ENCODE assay signal across 8 mouse cellular contexts in genomic region chr17:86169092-86169491, GRCm38 (mm10). TPM values are rescaled to one million over a fixed set of nuclear protein-coding genes. Genes with fewer than 3 reads are reported as not detected.
A peak's percentile ranks its signal among the peaks of the same experiment; 100 is the strongest.
DNase-seq lines count a peak whose midpoint lies in the region; ATAC-seq and TF ChIP-seq lines count a peak whose summit lies in the region.

No protein-coding gene starts in this region.

- no peaks in the 10 kb centered on the region for H3K9me3 ChIP-seq in kidney, embryonic 14.5 days (ENCODE audit: control insufficient read depth, low read length)
- H3K9me3 ChIP-seq in ES-Bruce4 (replicated peaks; ENCODE audit: control insufficient read depth, insufficient read depth, low read length, poor library complexity, severe bottlenecking): no peaks in the 10 kb centered on the region
- H3K9me3 ChIP-seq in forebrain, embryonic 11.5 days (ENCODE audit: control insufficient read depth, low read length): no peaks in the 10 kb centered on the region
- no peaks in the 10 kb centered on the region for H3K9me3 ChIP-seq in limb, embryonic 13.5 days
- H3K9me3 ChIP-seq in stomach, embryonic 16.5 days (replicated peaks; ENCODE audit: control insufficient read depth, low read length): no peaks in the 10 kb centered on the region

- DNase-seq in kidney, adult 8-10 months: no peak
- no peak for DNase-seq in forebrain, embryonic 11.5 days (ENCODE audit: low spot score)
- DNase-seq in adrenal gland, postnatal 25 days: no peak
- no peak for DNase-seq in lung, postnatal 25 days (ENCODE audit: low spot score)

- no peak for ATAC-seq in kidney, embryonic 14.5 days (ENCODE audit: low FRiP score, low TSS enrichment)
- no peak for ATAC-seq in forebrain, embryonic 11.5 days (replicated peaks; ENCODE audit: low FRiP score)
- no peak for ATAC-seq in limb, embryonic 13.5 days (ENCODE audit: low FRiP score, low read depth)
- ATAC-seq in stomach, embryonic 16.5 days (ENCODE audit: insufficient read depth, low FRiP score): no peak

- TF ChIP-seq EP300 in ES-Bruce4 (IDR thresholded peaks at IDR 0.05; ENCODE audit: insufficient read depth, low read depth, low read length): no peak

- peak overlapping the region; percentile 95 for H3K4me2 ChIP-seq in kidney, embryonic 14.5 days (replicated peaks; ENCODE audit: low read depth, low read length)
- peak overlapping the region; percentile 95 for H3K4me2 ChIP-seq in forebrain, embryonic 11.5 days (ENCODE audit: low read depth, low read length, severe bottlenecking)
- peak overlapping the region; percentile 95 for H3K4me2 ChIP-seq in limb, embryonic 13.5 days (replicated peaks)
- H3K4me2 ChIP-seq in stomach, embryonic 16.5 days (ENCODE audit: low read depth, low read length): peak overlapping the region; percentile 97

- 13% methylated on average over 6 of the region's 6 CpGs for WGBS in kidney, embryonic 14.5 days
- 27% methylated on average over 6 of the region's 6 CpGs for WGBS in forebrain, embryonic 11.5 days
- 18% methylated on average over 6 of the region's 6 CpGs for WGBS in limb, embryonic 13.5 days
- 24% methylated on average over 6 of the region's 6 CpGs for WGBS in stomach, embryonic 16.5 days

- no peaks in the 10 kb centered on the region for H3K27me3 ChIP-seq in kidney, embryonic 14.5 days (ENCODE audit: control insufficient read depth, insufficient read depth, low read length)
- H3K27me3 ChIP-seq in ES-Bruce4 (ENCODE audit: control insufficient read depth, insufficient read depth, low read length, poor library complexity, severe bottlenecking): peaks cover 3% of the 10 kb centered on the region
- peaks cover 4% of the 10 kb centered on the region; the same call in 1 of the 2 replicates for H3K27me3 ChIP-seq in forebrain, embryonic 11.5 days (ENCODE audit: control insufficient read depth, insufficient read depth, low read length)
- H3K27me3 ChIP-seq in limb, embryonic 13.5 days: no peaks in the 10 kb centered on the region
- no peaks in the 10 kb centered on the region; the same call in 1 of the 2 replicates for H3K27me3 ChIP-seq in stomach, embryonic 16.5 days (ENCODE audit: control insufficient read depth, insufficient read depth, low read length)

- peak overlapping the region; percentile 61 for H3K4me3 ChIP-seq in kidney, embryonic 14.5 days (ENCODE audit: low read length)
- peak overlapping the region; percentile 86 for H3K4me3 ChIP-seq in ES-Bruce4 (ENCODE audit: low read depth, low read length)
- peak overlapping the region; percentile 71 for H3K4me3 ChIP-seq in forebrain, embryonic 11.5 days (ENCODE audit: low read depth, low read length)
- peak overlapping the region; percentile 75 for H3K4me3 ChIP-seq in limb, embryonic 13.5 days
- H3K4me3 ChIP-seq in stomach, embryonic 16.5 days (replicated peaks; ENCODE audit: low read length): peak overlapping the region; percentile 83

- no peak overlapping the region for H3K27ac ChIP-seq in kidney, embryonic 14.5 days (ENCODE audit: low read depth, low read length)
- no peak overlapping the region for H3K27ac ChIP-seq in ES-Bruce4 (ENCODE audit: insufficient read depth, low read length)
- no peak overlapping the region for H3K27ac ChIP-seq in forebrain, embryonic 11.5 days (ENCODE audit: low read depth, low read length)
- H3K27ac ChIP-seq in limb, embryonic 13.5 days: no peak overlapping the region
- H3K27ac ChIP-seq in stomach, embryonic 16.5 days (ENCODE audit: low read length): no peak overlapping the region

- H3K4me1 ChIP-seq in kidney, embryonic 14.5 days (ENCODE audit: control insufficient read depth, insufficient read depth, low read length): peaks cover 22% of the 10 kb centered on the region
- H3K4me1 ChIP-seq in ES-Bruce4 (ENCODE audit: control insufficient read depth, insufficient read depth, low read length): no peaks in the 10 kb centered on the region
- H3K4me1 ChIP-seq in forebrain, embryonic 11.5 days (replicated peaks; ENCODE audit: control insufficient read depth, insufficient read depth, low read length): peaks cover 8% of the 10 kb centered on the region; the same call in 1 of the 2 replicates
- H3K4me1 ChIP-seq in limb, embryonic 13.5 days: peaks cover 42% of the 10 kb centered on the region
- H3K4me1 ChIP-seq in stomach, embryonic 16.5 days (ENCODE audit: control insufficient read depth, insufficient read depth, low read length): peaks cover 20% of the 10 kb centered on the region

- no peak for TF ChIP-seq CTCF in ES-Bruce4 (IDR thresholded peaks at IDR 0.05; ENCODE audit: low read depth, low read length)

- no peak for TF ChIP-seq POLR2A in ES-Bruce4 (IDR thresholded peaks at IDR 0.05; ENCODE audit: insufficient read depth, low read length)

- no peaks in the 10 kb centered on the region for H3K36me3 ChIP-seq in kidney, embryonic 14.5 days (ENCODE audit: control insufficient read depth, insufficient read depth, low read length)
- H3K36me3 ChIP-seq in ES-Bruce4 (ENCODE audit: control insufficient read depth, insufficient read depth, low read length, poor library complexity, severe bottlenecking): no peaks in the 10 kb centered on the region
- H3K36me3 ChIP-seq in forebrain, embryonic 11.5 days (ENCODE audit: control insufficient read depth, insufficient read depth, low read length): no peaks in the 10 kb centered on the region; the same call in 1 of the 2 replicates
- H3K36me3 ChIP-seq in limb, embryonic 13.5 days: peaks cover 8% of the 10 kb centered on the region
- no peaks in the 10 kb centered on the region for H3K36me3 ChIP-seq in stomach, embryonic 16.5 days (ENCODE audit: control insufficient read depth, insufficient read depth, low read length)

- H3K9ac ChIP-seq in kidney, embryonic 14.5 days (ENCODE audit: low read depth, low read length): peak overlapping the region; percentile 76
- no peak overlapping the region for H3K9ac ChIP-seq in ES-Bruce4 (ENCODE audit: low read depth, poor library complexity, severe bottlenecking)
- no peak overlapping the region for H3K9ac ChIP-seq in forebrain, embryonic 11.5 days (ENCODE audit: low read length)
- peak overlapping the region; percentile 87 for H3K9ac ChIP-seq in limb, embryonic 13.5 days
- peak overlapping the region; percentile 93 for H3K9ac ChIP-seq in stomach, embryonic 16.5 days (ENCODE audit: low read length)

RNA-seq across cellular contexts. Expression of gene Prkce, which starts 1.5 kb away (rescaled TPM):
- polyA plus RNA-seq in kidney, embryonic 14.5 days (2014; fragmentation: Nextera tagmentation; extraction: Ambion mirVana): 7.2 and 8.8 TPM in 2 replicates
- polyA plus RNA-seq in ES-Bruce4 (2011; ENCODE audit: insufficient read depth, insufficient read length, low read depth, missing spikeins): 3.3 and 4.3 TPM in 2 replicates
- 6.0 and 6.1 TPM in 2 replicates for polyA plus RNA-seq in forebrain, embryonic 11.5 days (2014; fragmentation: Nextera tagmentation; extraction: Ambion mirVana)
- polyA plus RNA-seq in limb, embryonic 13.5 days (2015; fragmentation: Nextera tagmentation; extraction: Ambion mirVana): 6.2 and 6.7 TPM in 2 replicates
- 4.0 and 4.4 TPM in 2 replicates for polyA plus RNA-seq in stomach, embryonic 16.5 days (2015; fragmentation: Nextera tagmentation; extraction: Ambion mirVana)
- 22.8 and 25.8 TPM in 2 replicates for total RNA-seq in adrenal gland, postnatal 25 days (2021)

RNA-seq across cellular contexts. Expression of gene Srbd1, which starts 24.1 kb away (rescaled TPM):
- 11.6 and 12.7 TPM in 2 replicates for polyA plus RNA-seq in kidney, embryonic 14.5 days (2014; fragmentation: Nextera tagmentation; extraction: Ambion mirVana)
- 42.5 and 44.4 TPM in 2 replicates for polyA plus RNA-seq in ES-Bruce4 (2011; ENCODE audit: insufficient read depth, insufficient read length, low read depth, missing spikeins)
- polyA plus RNA-seq in forebrain, embryonic 11.5 days (2014; fragmentation: Nextera tagmentation; extraction: Ambion mirVana): 12.6 and 15.1 TPM in 2 replicates
- 17.6 and 19.7 TPM in 2 replicates for polyA plus RNA-seq in limb, embryonic 13.5 days (2015; fragmentation: Nextera tagmentation; extraction: Ambion mirVana)
- 14.0 and 14.3 TPM in 2 replicates for polyA plus RNA-seq in stomach, embryonic 16.5 days (2015; fragmentation: Nextera tagmentation; extraction: Ambion mirVana)
- 19.7 and 25.5 TPM in 2 replicates for total RNA-seq in adrenal gland, postnatal 25 days (2021)

Comparison
In these comparisons a context has a peak if more than half of its experiments do, and no peak if none do; other contexts are left out.
1. H3K9ac ChIP-seq: peak in kidney, embryonic 14.5 days (single experiment), limb, embryonic 13.5 days (single experiment) and stomach, embryonic 16.5 days (single experiment); none in ES-Bruce4 (single experiment) and forebrain, embryonic 11.5 days (single experiment).
2. Peak in every context shown above with its lines, with median percentiles within 50 percentile points of each other: H3K4me2 ChIP-seq and H3K4me3 ChIP-seq.